Mouse (Mus musculus): ENCODE data around the gene Tiprl. TPM values are rescaled to one million over a fixed set of nuclear protein-coding genes. Genes with fewer than 3 reads are reported as not detected.

The Tiprl gene
- polyA plus RNA-seq, 1 experiment from 2014 or later = 86.7 TPM

GRCm38 (mm10) chr1:165197875-165198274 is 38.9 kb downstream of the Tiprl start:
- no peak for ATAC-seq (ENCODE audit: insufficient number of reproducible peaks, insufficient read depth, low FRiP score, low read depth)

DNA sequence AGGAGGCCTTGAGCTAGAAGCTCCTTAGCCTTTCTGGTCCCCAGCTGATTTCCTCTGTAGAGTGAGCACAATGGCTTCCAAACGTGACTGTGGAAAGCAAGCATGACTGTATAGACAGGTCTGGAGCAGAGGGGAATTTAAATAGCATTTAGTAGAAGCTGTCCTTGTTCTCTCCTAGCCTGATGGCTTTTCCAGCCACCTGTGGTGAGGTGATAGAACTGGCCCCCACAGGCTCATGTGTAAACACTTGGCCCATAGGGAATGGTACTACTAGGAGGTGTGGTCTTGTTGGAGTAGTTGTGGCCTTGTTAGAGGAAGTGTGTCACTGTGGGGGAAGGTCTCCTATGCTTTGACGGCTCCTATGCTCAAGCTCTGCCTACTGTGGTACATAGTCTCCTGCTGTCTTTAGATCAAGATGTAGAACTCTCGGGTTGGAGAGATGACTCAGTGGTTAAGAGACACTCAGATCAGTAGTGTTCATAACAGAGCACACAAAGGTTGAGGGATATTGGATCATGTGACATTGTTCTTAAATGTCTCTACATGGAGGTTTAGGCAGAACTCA is 41.3 kb downstream of the Tiprl start:
- Histone ChIP-seq H3K9me3 (ENCODE audit: control insufficient read depth, low read depth, low read length) (no peaks in the 10 kb centered on the region), H3K4me3 (ENCODE audit: low read depth, low read length) (no peak overlapping the region), H3K9ac (replicated peaks; ENCODE audit: low read depth, low read length) (no peak overlapping the region), H3K4me1 (ENCODE audit: control insufficient read depth, insufficient read depth, low read length) (peaks cover 11% of the 10 kb centered on the region), H3K36me3 (ENCODE audit: control insufficient read depth, insufficient read depth, low read length) (no peaks in the 10 kb centered on the region), H3K4me2 (replicated peaks; ENCODE audit: low read depth, low read length) (no peak overlapping the region), H3K27me3 (ENCODE audit: control insufficient read depth, insufficient read depth, low read length) (no peaks in the 10 kb centered on the region), H3K27ac (ENCODE audit: low read length) (no peak overlapping the region)
- ATAC-seq (ENCODE audit: insufficient number of reproducible peaks, insufficient read depth, low FRiP score, low read depth) = no peak
- 68% methylated on average over 3 of the region's 3 CpGs for whole genome bisulfite sequencing

More at GRCm38 (mm10) chr1:165197875-165198274, 38.9 kb downstream of the Tiprl start:
- H3K27ac ChIP-seq (ENCODE audit: low read length) = no peak overlapping the region
- no peaks in the 10 kb centered on the region for H3K27me3 ChIP-seq (ENCODE audit: control insufficient read depth, insufficient read depth, low read length)
- H3K36me3 ChIP-seq (ENCODE audit: control insufficient read depth, insufficient read depth, low read length) = no peaks in the 10 kb centered on the region
- WGBS = 64% methylated on average over 3 of the region's 3 CpGs
- no peak overlapping the region for H3K4me3 ChIP-seq (ENCODE audit: low read depth, low read length)
- no peaks in the 10 kb centered on the region for H3K9me3 ChIP-seq (ENCODE audit: control insufficient read depth, low read depth, low read length)
- no peak overlapping the region for H3K4me2 ChIP-seq (replicated peaks; ENCODE audit: low read depth, low read length)
- H3K9ac ChIP-seq (replicated peaks; ENCODE audit: low read depth, low read length) = no peak overlapping the region
- H3K4me1 ChIP-seq (ENCODE audit: control insufficient read depth, insufficient read depth, low read length) = peaks cover 7% of the 10 kb centered on the region

DNA sequence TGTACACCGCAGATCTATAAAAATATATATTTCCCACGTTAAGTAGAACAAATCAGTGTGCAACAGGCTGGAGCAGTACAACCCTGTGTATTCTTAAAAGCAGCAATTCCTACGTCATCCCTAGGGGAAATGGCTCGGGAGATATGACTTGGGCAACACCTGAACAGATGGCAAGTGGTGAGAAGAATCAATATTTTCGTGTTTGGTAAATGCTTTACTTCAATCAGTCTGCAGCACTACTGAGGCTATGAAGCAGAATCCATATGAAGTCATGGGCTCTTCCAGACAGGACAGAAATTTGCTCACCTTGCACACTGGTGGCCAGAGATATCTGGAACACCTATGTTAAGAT is 42.2 kb downstream of the Tiprl start:
- no peak overlapping the region for H3K9ac ChIP-seq (replicated peaks; ENCODE audit: low read depth, low read length)
- H3K9me3 ChIP-seq (ENCODE audit: control insufficient read depth, low read depth, low read length) = no peaks in the 10 kb centered on the region
- H3K36me3 ChIP-seq (ENCODE audit: control insufficient read depth, insufficient read depth, low read length) = no peaks in the 10 kb centered on the region
- WGBS = 5% methylated on average over 5 of the region's 5 CpGs
- peak overlapping the region; percentile 62 for H3K4me3 ChIP-seq (ENCODE audit: low read depth, low read length)
- peak overlapping the region; percentile 61 for H3K4me2 ChIP-seq (replicated peaks; ENCODE audit: low read depth, low read length)
- H3K4me1 ChIP-seq (ENCODE audit: control insufficient read depth, insufficient read depth, low read length) = peaks cover 11% of the 10 kb centered on the region
- H3K27ac ChIP-seq (ENCODE audit: low read length) = peak overlapping the region; percentile 35; the same call in 1 of the 2 replicates
- no peaks in the 10 kb centered on the region for H3K27me3 ChIP-seq (ENCODE audit: control insufficient read depth, insufficient read depth, low read length)
- 0 out of 2 replicates have a peak, but pooled peaks have one; percentile 24 for ATAC-seq (ENCODE audit: insufficient number of reproducible peaks, insufficient read depth, low FRiP score, low read depth)

GRCm38 (mm10) chr1:165193880-165194661 is 42.7 kb downstream of the Tiprl start, which contains the start of gene Sft2d2:
TSS of gene Sft2d2 (minus strand) at chr1:165194438.
- peaks cover 11% of the 10 kb centered on the region for H3K4me1 ChIP-seq (ENCODE audit: control insufficient read depth, insufficient read depth, low read length)
- peak within 1 kb of the TSS; percentile 62 for H3K4me3 ChIP-seq (ENCODE audit: low read depth, low read length)
- no peaks in the 10 kb centered on the region for H3K9me3 ChIP-seq (ENCODE audit: control insufficient read depth, low read depth, low read length)
- H3K4me2 ChIP-seq (replicated peaks; ENCODE audit: low read depth, low read length) = peak within 1 kb of the TSS; percentile 61
- under 1% methylated on average over 69 of the region's 69 CpGs for WGBS
- ATAC-seq (ENCODE audit: insufficient number of reproducible peaks, insufficient read depth, low FRiP score, low read depth) = peak; percentile 90
- H3K27ac ChIP-seq (ENCODE audit: low read length) = peak within 1 kb of the TSS; percentile 79
- H3K36me3 ChIP-seq (ENCODE audit: control insufficient read depth, insufficient read depth, low read length) = no peaks in the 10 kb centered on the region
- no peaks in the 10 kb centered on the region for H3K27me3 ChIP-seq (ENCODE audit: control insufficient read depth, insufficient read depth, low read length)
- peak within 1 kb of the TSS; percentile 45 for H3K9ac ChIP-seq (replicated peaks; ENCODE audit: low read depth, low read length)

GRCm38 (mm10) chr1:165193426-165193825 is 43.4 kb downstream of the Tiprl start:
- no peaks in the 10 kb centered on the region for H3K36me3 ChIP-seq (ENCODE audit: control insufficient read depth, insufficient read depth, low read length)
- ATAC-seq (ENCODE audit: insufficient number of reproducible peaks, insufficient read depth, low FRiP score, low read depth) = no peak
- peaks cover 14% of the 10 kb centered on the region for H3K4me1 ChIP-seq (ENCODE audit: control insufficient read depth, insufficient read depth, low read length)
- H3K9me3 ChIP-seq (ENCODE audit: control insufficient read depth, low read depth, low read length) = no peaks in the 10 kb centered on the region
- H3K9ac ChIP-seq (replicated peaks; ENCODE audit: low read depth, low read length) = peak overlapping the region; percentile 45
- H3K27me3 ChIP-seq (ENCODE audit: control insufficient read depth, insufficient read depth, low read length) = no peaks in the 10 kb centered on the region
- peak overlapping the region; percentile 61 for H3K4me2 ChIP-seq (replicated peaks; ENCODE audit: low read depth, low read length)
- WGBS = 10% methylated on average over 7 of the region's 7 CpGs
- H3K4me3 ChIP-seq (ENCODE audit: low read depth, low read length) = peak overlapping the region; percentile 62
- H3K27ac ChIP-seq (ENCODE audit: low read length) = peak overlapping the region; percentile 79

DNA sequence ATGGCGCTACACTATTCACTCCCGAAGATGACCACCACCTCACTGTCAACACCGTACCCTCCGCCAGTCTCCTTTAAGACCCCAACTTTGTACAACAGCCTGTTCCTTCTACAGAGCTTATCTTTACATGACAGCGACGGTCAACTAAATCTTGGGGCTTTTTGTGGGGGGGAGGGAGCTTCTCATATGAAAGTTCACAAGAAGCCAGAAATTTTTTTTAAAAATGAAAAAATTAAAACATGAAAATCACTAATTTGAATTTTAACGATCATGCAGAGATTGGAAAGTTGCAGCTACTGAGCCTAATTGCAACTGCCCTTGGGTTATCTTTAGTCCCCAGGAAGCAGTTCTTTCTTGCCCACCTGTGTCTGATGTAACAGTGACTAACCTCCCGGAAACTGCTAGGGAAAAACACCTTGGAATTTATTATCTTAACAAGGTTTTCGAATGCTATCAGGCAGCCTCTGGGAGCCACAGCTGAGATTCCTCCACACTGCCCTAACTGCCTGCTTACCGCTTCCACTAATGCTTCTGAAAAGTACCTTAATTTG is 44.0 kb downstream of the Tiprl start:
- ATAC-seq (ENCODE audit: insufficient number of reproducible peaks, insufficient read depth, low FRiP score, low read depth) = no peak
- Histone ChIP-seq H3K4me2 (replicated peaks; ENCODE audit: low read depth, low read length) (peak overlapping the region; percentile 61), H3K27ac (ENCODE audit: low read length) (no peak overlapping the region), H3K9ac (replicated peaks; ENCODE audit: low read depth, low read length) (no peak overlapping the region), H3K4me3 (ENCODE audit: low read depth, low read length) (peak overlapping the region; percentile 62; the same call in 1 of the 2 replicates), H3K36me3 (ENCODE audit: control insufficient read depth, insufficient read depth, low read length) (no peaks in the 10 kb centered on the region), H3K9me3 (ENCODE audit: control insufficient read depth, low read depth, low read length) (no peaks in the 10 kb centered on the region), H3K4me1 (ENCODE audit: control insufficient read depth, insufficient read depth, low read length) (peaks cover 14% of the 10 kb centered on the region), H3K27me3 (ENCODE audit: control insufficient read depth, insufficient read depth, low read length) (no peaks in the 10 kb centered on the region)
- 45% methylated on average over 10 of the region's 10 CpGs for WGBS

- H3K9ac ChIP-seq (replicated peaks; ENCODE audit: low read depth, low read length) = no peak overlapping the region
- H3K27me3 ChIP-seq (ENCODE audit: control insufficient read depth, insufficient read depth, low read length) = no peaks in the 10 kb centered on the region
- no peaks in the 10 kb centered on the region for H3K36me3 ChIP-seq (ENCODE audit: control insufficient read depth, insufficient read depth, low read length)
- 72% methylated on average over 4 of the region's 4 CpGs for WGBS
- H3K4me3 ChIP-seq (ENCODE audit: low read depth, low read length) = no peak overlapping the region
- H3K9me3 ChIP-seq (ENCODE audit: control insufficient read depth, low read depth, low read length) = no peaks in the 10 kb centered on the region
- H3K27ac ChIP-seq (ENCODE audit: low read length) = no peak overlapping the region
- peaks cover 14% of the 10 kb centered on the region for H3K4me1 ChIP-seq (ENCODE audit: control insufficient read depth, insufficient read depth, low read length)
- H3K4me2 ChIP-seq (replicated peaks; ENCODE audit: low read depth, low read length) = no peak overlapping the region
- no peak for ATAC-seq (ENCODE audit: insufficient number of reproducible peaks, insufficient read depth, low FRiP score, low read depth)
These were observed 44.7 kb downstream of the Tiprl start for GRCm38 (mm10) chr1:165192102-165192501.

DNA sequence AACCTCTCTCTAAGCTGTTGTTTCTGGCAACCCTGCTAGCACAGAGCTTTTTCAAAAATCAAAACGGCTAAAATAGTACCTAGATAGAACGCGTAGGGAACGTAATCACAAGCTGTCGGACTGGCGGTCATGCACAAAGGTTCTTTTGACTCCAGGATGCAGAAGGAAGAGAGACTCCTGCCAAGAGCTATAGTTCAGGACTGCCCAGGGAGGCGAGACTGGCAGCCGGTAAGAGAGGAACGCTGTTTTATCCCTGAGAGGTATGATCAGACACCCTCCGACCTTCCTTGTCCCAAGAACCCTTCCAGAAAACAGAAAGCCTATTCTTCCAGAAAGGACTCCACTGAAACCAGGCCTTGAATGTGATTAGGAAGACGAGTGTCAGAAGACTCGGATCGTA is 45.2 kb downstream of the Tiprl start:
- H3K4me1 ChIP-seq (ENCODE audit: control insufficient read depth, insufficient read depth, low read length) = peaks cover 14% of the 10 kb centered on the region
- H3K36me3 ChIP-seq (ENCODE audit: control insufficient read depth, insufficient read depth, low read length) = no peaks in the 10 kb centered on the region
- H3K9me3 ChIP-seq (ENCODE audit: control insufficient read depth, low read depth, low read length) = no peaks in the 10 kb centered on the region
- H3K9ac ChIP-seq (replicated peaks; ENCODE audit: low read depth, low read length) = no peak overlapping the region
- H3K4me3 ChIP-seq (ENCODE audit: low read depth, low read length) = no peak overlapping the region
- H3K27ac ChIP-seq (ENCODE audit: low read length) = no peak overlapping the region
- no peaks in the 10 kb centered on the region for H3K27me3 ChIP-seq (ENCODE audit: control insufficient read depth, insufficient read depth, low read length)
- ATAC-seq (ENCODE audit: insufficient number of reproducible peaks, insufficient read depth, low FRiP score, low read depth) = no peak
- 79% methylated on average over 13 of the region's 13 CpGs for WGBS
- H3K4me2 ChIP-seq (replicated peaks; ENCODE audit: low read depth, low read length) = 0 out of 2 replicates have a peak overlapping the region, but pooled peaks have one; percentile 1
